Mouse (Mus musculus): ENCODE data around the gene Dhh.
"Not testable (repeated sequence)": the region's sequence is repeated elsewhere in the genome, so short reads cannot be mapped to it uniquely, and the experiment has no call there.

Gene Dhh

GRCm38 (mm10) chr15:98897928-98898800 lies at the start of gene Dhh:
TSS of gene Dhh (minus strand) at chr15:98898540.
- peak; percentile 66 for DNase-seq (ENCODE audit: low spot score)

- DNase-seq (ENCODE audit: low spot score): no peak
Observed at GRCm38 (mm10) chr15:98947884-98948283, 49.5 kb upstream of the Dhh start.

- no peak for DNase-seq (ENCODE audit: low spot score)
Observed at GRCm38 (mm10) chr15:98943133-98943532, 44.8 kb upstream of the Dhh start.

- no peak for DNase-seq (ENCODE audit: low spot score)
Observed at GRCm38 (mm10) chr15:98942081-98942480, 43.7 kb upstream of the Dhh start.

- no peak for DNase-seq (ENCODE audit: low spot score)
Observed at GRCm38 (mm10) chr15:98941539-98941938, 43.2 kb upstream of the Dhh start.

- no peak for DNase-seq (ENCODE audit: low spot score)
Observed at GRCm38 (mm10) chr15:98940816-98941215, 42.5 kb upstream of the Dhh start.

GRCm38 (mm10) chr15:98934217-98934839 lies 36.0 kb upstream of the Dhh start, which contains the start of gene Tuba1b:
TSS of gene Tuba1b (minus strand) at chr15:98934565.
- DNase-seq (ENCODE audit: low spot score): peak; percentile 95

- DNase-seq (ENCODE audit: low spot score): peak; percentile 95
Observed at GRCm38 (mm10) chr15:98933833-98934216, 35.5 kb upstream of the Dhh start.

- DNase-seq (ENCODE audit: low spot score): not testable (repeated sequence)
Observed at GRCm38 (mm10) chr15:98933004-98933671, 34.8 kb upstream of the Dhh start.

- DNase-seq (ENCODE audit: low spot score): no peak
Observed at GRCm38 (mm10) chr15:98930998-98931397, 32.7 kb upstream of the Dhh start.

- DNase-seq (ENCODE audit: low spot score): no peak
Observed at GRCm38 (mm10) chr15:98930017-98930734, 31.8 kb upstream of the Dhh start.

GRCm38 (mm10) chr15:98928598-98929240 lies 30.4 kb upstream of the Dhh start:
- DNase-seq (ENCODE audit: low spot score): peak; percentile 65

GRCm38 (mm10) chr15:98927566-98927965 lies 29.2 kb upstream of the Dhh start:
- DNase-seq (ENCODE audit: low spot score): no peak

GRCm38 (mm10) chr15:98924682-98925081 lies 26.3 kb upstream of the Dhh start:
- DNase-seq (ENCODE audit: low spot score): no peak

- no peak for DNase-seq (ENCODE audit: low spot score)
Observed at GRCm38 (mm10) chr15:98923031-98923537, 24.7 kb upstream of the Dhh start.

GRCm38 (mm10) chr15:98922581-98922980 lies 24.2 kb upstream of the Dhh start:
- DNase-seq (ENCODE audit: low spot score): no peak

- DNase-seq (ENCODE audit: low spot score): no peak
Observed at GRCm38 (mm10) chr15:98921510-98921909, 23.2 kb upstream of the Dhh start.

- not testable (repeated sequence) for DNase-seq (ENCODE audit: low spot score)
Observed at GRCm38 (mm10) chr15:98918499-98918895, 20.2 kb upstream of the Dhh start.

GRCm38 (mm10) chr15:98917538-98918498 lies 19.5 kb upstream of the Dhh start, which contains the start of gene Lmbr1l:
TSS of gene Lmbr1l (minus strand) at chr15:98918231.
- DNase-seq (ENCODE audit: low spot score): peak; percentile 99

GRCm38 (mm10) chr15:98917091-98917490 lies 18.8 kb upstream of the Dhh start:
- no peak for DNase-seq (ENCODE audit: low spot score)

Data from ovary, postnatal 36 days (tissue).